Mouse (Mus musculus) forelimb bud, embryonic 11.5 days (tissue): ENCODE results near the gene Gm14440.
"Not testable (repeated sequence)": the region's sequence is repeated elsewhere in the genome, so short reads cannot be mapped to it uniquely, and the experiment has no call there.

Experiments
- DNase-seq: peaks from one replicate; pipeline ENCODE4 v3.0.0-alpha.2; 2012; ENCODE audit warnings: low read depth, low spot score

The Gm14440 gene

GRCm38 (mm10) chr2:175274825-175275224 lies at the start of gene Gm14440:
Gene Gm14440 (plus strand): TSS chr2:175275125.
- not testable (repeated sequence) for DNase-seq
